Mouse (Mus musculus): ENCODE measurements at regions not wholly inside any gene's neighbourhood (a gene's known extent, or its start where the extent isn't known, plus 50 kb on each side); places are given as distances from the start of the nearest gene placed in this dataset.

DNA sequence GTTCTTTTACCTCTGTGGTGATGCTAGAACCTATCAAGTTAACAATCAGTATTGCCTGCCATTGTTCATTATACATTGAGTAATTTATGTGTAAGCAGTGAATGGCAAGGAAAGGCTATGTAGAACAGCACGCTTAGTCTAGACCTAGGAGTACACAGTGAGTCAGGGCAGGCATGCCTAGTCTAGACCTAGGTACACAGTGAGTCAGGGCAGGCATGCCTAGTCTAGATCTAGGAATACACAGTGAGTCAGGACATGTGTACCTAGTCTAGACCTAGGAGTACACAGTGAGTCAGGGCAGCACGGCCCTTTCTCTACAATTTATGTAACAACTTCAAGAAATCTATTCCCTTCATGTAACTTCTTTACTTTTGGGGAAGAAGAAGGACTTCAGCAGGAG lies 347.2 kb downstream of the Tmem232 start:
- DNase-seq (ENCODE audit: low spot score), result no peak

DNA sequence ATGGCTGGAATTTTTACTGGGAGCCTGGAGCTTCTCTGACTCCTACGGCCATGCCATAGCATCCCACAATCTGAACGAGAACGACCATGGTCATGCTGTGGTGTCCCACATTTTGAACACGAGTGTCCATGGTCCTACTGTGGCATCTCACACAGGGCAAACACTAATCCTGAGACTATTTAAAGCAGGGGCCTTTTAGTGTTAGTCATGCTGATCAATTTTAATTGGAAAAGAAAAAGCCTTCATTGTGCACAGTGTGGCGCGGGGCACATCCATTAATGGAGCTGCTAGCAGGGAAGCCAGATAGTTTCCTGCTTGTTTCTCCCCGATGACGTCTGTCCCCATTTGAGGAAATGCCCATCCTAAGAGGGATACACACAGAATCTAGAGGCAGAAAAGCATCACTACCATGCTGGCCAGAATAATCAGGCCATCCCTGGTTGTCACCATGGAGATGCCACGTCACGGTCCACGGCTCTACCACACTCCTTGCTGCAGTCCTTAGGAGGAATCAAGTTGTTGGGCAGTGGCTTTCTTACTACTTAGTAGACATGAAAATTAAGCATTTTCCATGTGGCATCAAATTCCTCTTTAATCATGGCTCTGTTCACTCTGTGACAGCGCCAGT lies 348.0 kb downstream of the Tmem232 start:
- DNase-seq (ENCODE audit: low spot score), result no peak

DNA sequence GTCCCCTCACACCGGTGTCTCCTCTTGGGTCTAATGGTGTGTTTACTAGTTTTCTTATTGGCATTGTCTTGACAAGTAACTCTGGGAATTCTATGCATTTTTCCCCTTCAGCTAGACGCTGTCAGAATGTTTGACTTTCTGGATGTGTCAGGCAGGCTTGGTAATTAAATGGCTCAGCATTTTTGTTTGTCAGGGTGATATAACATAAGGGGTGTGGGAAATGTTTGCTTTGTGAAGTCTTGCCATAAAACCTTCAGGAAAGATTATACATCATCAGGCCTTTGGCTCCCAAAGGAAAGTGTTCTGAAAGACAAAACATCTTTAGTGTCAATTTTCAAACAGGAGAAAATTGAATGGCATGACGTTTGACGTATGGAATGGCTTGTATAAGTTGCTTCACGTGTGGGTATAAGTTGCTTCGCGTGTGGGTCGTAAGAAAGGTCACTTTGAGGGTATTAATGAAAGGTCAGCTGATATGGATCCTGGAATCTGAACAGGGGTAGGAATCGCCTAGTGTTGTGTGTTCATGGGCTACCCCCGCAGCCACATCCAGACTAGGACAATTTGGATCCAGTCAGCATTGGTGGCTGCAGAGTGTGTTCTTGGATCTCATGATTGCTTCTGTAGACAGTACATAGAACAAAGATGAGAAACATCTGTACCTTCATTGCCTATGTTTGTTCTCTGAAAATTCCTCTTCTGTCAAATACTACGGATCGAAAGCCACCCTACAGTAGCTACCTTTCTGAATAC lies 349.6 kb downstream of the Tmem232 start:
- DNase-seq (ENCODE audit: low spot score), result no peak

DNA sequence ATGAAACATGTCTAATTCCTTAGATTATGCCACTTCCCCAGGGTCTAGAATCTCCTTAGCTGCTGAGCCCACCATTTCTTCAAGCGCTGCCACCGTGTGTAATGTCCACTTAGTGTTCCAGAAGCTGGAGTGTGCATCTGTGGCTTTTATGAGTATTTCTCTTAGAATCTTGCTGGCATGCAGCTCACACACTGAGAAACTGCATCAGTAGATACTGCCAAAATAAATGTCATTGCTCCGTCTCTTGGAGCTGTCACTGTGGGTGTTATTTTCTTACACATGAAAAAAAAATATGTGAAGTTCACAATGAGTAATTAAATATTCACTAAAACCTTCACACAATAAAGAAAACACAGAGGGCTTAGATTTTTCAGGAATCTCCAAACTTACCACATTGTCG lies 345.3 kb upstream of the 4930583I09Rik start:
- no peak for DNase-seq (ENCODE audit: low spot score)

DNA sequence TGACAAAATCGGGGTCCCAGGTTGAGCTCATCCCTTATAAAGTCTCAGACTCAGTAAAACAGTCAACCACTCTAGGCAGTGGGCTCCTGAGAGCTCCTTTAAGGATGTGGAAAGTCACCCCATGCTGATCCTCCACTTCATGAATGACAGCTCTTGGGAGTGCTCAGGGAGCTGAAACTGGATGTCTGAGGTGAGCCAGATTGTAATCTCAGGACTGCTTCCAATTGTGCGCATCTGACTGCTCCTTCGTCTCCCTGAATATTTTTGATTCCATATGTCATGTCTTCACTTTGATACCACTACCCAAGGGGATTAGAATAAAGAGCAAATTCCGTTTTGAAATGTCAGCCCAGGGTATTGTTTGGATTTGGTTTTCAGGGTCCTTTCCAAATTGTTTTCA lies 339.9 kb upstream of the 4930583I09Rik start:
- DNase-seq (ENCODE audit: low spot score), result no peak

DNA sequence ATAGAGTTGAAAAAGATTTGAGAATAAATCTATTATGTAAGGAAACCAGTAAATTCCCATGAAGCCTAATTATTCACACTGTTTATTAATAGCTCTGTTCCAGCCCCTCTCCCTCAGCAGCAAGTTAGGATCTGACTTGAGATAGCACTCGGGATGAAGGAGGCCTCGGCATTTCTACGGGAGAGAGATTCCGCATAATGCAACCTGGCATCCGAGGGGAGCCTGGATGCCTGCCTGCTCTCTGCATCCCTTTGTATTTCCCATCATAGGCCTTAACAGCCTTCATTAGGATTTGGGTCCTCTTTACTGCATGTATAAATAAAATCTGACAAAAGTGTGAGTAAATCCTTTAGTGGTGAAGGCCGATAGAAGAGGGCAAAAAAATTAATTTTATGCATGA lies 338.2 kb upstream of the 4930583I09Rik start:
- no peak for DNase-seq (ENCODE audit: low spot score)

DNA sequence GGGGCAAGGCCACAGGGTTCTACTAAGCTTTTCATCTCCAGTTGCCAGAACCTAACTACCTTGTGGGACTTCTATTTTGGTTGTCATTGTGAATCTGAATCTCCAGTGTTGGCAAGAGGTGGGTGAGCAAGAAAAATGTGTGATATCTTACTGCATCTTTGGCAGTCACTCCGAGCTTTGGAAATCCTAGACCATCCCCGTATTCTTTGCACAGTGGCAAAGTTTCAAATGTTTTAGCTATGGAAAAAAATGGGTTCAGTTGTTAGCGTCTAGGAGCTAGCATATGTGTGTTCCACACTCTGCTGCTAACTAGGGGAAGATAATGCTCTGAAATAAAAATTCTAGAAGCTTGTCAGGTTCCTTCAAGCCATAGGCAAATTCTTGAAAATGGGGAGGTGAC lies 337.4 kb upstream of the 4930583I09Rik start:
- peak; percentile 40 for DNase-seq (ENCODE audit: low spot score)

DNA sequence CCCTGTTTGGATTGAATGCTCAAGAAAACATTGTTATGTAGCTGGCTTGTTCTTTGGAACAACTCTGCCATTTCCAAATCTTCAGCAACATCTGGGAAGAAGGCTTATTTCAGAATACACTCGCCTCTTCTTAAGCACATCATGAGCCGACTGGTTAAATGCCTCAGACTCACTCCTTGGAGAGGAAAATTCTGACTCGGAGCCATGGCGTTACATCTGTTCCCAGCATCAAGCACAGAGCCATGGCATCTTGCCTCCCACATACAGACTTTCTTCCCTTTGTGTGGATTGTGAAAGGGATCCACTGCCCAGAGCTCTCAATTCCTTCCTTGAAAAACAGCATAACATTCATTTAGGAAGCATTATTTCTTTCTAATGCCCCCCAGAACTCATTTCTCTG lies 334.8 kb upstream of the 4930583I09Rik start:
- DNase-seq (ENCODE audit: low spot score), result peak; percentile 62

DNA sequence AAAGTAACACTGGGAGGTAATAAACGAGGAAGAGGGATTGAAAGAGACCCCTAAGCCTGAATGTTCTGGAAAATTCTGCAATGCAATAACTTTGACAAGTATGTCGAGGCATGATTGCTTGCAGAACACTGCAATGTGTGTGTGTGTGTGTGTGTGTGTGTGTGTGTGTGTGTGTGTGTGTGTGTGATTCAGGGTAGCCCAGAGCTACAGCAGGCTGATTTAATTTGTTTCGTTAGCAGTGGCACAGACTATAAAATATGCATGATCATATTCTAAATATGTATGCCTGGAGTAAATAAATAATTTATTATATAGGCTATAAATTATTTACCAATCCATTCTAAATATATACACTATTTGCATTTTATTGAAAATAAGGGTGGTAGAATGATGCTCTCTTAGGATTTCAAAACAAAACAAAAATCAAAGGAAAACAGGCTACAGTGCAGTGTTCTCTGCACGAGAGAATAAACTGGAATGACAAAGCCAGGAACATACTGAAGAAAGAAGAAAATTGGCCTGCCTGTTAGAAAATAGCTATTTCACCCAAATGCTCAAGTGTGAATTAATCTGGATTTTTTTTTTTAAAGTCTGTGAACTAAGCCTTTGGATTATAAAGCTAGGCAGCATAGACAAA lies 334.2 kb upstream of the 4930583I09Rik start:
- DNase-seq (ENCODE audit: low spot score), result no peak

DNA sequence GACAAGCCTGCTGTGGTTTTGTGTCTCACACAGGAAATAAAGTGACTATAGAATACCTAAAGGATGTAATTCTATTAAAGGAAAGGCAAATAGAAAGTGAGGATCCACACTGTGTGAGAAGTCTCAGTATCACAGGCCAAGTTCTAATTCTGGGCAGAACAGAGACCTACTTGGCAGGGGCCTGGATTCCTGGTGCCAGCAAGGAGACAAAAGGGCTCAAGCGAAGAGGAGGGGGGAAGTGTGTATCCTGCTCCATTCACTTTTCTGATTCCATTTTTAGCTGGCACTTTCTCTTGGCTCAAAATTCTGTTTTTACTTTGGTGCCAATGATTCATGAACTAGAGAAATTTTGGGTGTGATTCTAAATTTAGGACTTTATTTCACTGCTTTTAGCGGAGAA lies 310.5 kb upstream of the 4930583I09Rik start:
- peak; percentile 17 for DNase-seq (ENCODE audit: low spot score)

DNA sequence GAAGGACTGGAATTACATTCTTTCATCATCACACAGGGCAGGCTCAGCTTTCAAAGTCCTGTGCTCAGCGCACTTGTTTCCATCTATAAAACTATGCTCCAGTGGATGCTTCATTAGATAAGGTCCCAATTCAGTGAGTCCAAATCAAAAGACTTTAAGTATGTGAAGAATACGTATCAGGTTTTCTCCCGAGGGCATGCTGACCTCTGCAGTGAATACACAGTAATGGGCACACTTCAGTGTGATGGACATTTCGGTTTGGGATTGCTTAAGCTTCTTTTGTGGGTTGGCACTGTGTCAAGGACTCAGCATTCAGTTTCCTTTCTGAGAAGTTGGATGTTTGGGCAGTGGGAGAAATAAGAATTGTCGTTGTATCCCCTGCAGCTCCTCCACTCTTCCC lies 278.8 kb upstream of the 4930583I09Rik start:
- no peak for DNase-seq (ENCODE audit: low spot score)

DNA sequence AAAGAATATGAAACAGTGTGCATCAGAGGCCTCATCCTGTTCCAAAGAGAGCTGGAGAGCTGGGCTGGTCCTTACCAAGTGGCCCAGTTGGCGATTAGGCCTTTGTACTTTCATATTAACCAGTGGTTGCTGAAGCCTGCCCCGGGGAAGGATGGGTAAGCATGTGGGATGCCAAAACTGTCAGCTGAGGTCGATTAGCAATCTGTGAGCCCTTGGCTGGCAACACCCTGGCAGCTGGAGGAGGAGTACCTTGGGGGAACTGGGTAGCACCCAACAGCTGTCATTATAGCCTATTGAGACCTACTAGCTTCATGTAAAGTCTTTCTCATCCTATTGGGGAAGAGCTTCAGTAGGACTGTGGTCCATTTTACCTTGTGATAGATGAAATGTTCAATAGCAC lies 277.2 kb upstream of the 4930583I09Rik start:
- DNase-seq (ENCODE audit: low spot score), result no peak

DNA sequence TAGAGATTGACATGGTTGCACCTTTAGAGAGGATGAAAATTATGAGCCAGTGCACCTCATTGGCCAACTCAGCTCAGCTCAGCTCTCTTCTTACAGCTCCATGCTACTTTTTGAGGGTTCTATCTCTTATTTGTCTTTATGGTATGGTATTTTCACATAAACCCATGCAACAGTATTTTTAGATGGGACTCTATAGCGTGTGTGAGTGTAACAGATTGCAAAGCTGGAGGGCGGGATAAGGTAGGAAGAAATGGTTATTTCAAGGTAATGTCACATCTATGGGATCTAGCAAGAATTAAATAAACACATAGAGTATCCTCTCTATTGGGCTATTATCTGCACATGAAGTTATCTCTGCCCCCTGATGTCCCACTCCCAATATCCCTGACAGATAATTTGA lies 269.8 kb upstream of the 4930583I09Rik start:
- no peak for DNase-seq (ENCODE audit: low spot score)

DNA sequence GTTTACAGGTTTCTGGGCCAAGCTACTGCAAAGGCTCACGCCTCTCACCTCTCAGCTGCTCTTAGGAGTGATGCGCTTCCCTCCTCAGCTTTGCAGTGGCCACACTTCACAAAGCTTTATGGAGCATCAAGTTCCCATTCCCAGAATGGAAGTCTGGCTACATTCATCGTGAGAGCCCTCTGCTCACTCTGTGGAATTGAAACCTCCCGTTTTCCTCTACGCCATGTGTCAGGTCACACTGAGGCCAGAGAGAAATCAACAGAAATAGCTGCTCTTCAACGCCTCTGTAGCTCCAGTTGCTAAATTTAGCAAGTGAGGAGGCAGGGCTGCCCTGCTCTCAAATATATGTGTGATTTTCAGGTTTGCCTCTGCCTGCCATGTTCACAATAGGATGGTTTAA lies 265.3 kb upstream of the 4930583I09Rik start:
- DNase-seq (ENCODE audit: low spot score), result no peak

DNA sequence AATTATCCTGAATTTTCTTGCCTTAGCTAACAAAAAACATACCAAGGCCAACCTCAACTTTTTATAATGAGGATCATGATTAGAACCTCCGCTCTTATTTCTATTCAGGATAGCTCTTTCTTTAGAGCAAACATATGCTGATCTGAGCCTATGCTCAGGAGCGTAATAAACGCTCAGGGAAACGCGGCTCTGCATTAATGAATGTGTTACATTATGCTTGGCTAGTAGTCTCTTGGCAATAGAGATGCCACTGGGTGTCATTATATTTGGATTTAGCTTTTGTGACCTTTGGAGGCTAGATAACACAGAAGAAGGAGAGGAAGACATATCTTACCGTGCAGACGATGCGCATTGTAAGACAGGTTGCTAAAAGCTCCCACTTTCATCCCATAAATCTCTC lies 246.4 kb upstream of the 4930583I09Rik start:
- DNase-seq (ENCODE audit: low spot score), result no peak

DNA sequence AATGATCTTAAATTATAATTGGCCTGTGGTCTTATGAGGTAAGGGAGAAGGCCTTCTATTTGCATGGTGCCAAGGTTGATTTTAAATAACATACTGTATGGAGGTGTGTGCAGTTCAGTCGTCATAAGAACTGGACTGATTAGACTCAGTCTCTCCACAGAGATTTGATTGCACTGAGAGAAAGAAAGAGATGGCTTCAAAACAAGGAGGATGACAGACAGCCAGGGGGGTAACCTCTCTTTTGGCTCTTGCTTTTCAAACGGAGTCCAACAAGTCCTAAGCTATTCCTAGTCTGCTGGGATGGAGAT lies 245.9 kb upstream of the 4930583I09Rik start:
- no peak for DNase-seq (ENCODE audit: low spot score)

DNA sequence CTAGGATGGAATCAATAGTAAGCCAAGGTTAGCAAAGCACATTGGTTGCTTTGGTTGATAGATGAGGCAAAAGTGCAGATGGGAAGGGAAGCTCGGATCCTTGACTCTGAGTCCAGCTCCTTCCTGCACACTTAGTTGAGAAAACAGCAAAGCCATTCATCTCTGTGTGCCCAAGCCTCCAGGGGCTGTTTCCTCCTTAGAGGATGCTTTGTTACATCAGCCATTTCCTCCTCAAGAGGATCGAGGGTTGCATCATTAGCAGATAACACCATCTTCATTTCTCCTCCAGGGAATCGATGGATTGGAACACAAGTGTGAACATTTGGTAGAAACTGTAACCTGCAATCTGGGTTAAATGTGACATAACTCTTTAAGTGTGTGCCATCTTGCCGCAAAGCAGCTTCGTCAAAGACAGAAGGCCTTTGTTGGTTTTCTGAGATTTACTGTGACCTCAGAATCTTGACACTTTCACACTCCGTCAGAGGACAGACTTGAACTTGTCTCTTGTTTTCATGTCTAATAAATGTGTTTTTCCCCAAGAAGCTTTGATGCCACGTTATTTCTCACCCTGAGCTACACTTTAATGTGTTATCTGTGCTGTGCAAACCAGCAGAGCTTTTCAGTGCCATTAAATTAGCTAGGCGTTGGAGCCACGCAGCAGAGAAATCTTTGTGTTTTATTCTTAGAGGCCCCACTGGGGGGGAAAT lies 245.4 kb upstream of the 4930583I09Rik start:
- no peak for DNase-seq (ENCODE audit: low spot score)

DNA sequence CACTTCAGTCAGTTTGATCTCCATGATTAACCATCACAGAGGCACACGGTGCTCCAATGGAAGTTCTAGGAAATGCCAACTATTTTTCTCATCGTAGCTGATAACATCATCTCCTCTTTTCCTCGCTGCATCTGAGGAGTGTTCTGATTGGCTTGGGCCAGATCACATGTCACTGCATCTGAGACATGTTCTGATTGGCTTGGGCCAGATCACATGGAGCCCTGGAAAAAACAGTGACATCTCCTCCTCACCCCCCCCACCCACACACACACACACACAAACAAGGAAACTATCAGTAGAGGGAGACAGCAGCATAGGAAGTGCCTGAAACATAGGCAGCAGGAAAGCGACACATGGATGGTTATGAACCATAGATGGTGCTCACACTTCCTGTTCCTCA lies 239.0 kb upstream of the 4930583I09Rik start:
- no peak for DNase-seq (ENCODE audit: low spot score)

DNA sequence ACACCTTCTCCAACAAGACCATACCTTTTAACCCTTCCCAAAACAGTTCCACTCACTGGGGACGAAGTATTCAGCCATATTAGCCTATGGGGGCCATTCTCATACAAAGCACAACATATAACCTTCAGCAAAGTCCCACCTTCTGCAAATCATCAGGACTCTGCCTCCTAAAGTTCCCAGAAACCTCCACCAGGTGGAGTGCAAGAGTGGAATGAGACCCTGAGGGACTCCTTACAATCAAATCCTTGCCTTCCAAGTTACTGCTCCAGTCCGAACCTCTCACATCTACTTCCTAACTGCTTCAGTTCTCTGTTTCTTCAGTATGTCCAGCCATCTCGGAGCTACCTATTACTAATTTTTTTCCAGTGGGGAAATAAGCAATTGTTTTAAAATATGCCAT lies 235.2 kb upstream of the 4930583I09Rik start:
- no peak for DNase-seq (ENCODE audit: low spot score)

DNA sequence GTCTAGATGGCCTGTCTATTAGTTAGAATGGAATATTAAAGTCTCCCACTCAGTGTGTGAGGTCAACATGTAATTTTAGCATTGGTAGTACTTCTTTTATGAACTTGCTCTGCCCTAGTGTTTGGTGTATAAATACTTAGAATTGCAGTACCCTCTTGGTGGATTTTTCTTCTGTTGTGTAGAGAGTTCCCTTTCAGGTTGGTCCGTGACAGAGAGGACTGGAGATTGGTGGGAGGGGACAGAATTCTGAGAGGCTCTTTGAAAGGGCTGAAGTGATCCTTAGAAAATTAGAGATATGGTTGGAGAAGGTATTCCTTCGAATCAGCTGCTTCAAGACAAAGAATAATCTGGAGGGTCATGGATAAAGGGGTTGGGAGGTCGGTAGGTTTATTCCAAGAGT lies 230.3 kb upstream of the 4930583I09Rik start:
- DNase-seq (ENCODE audit: low spot score), result no peak

DNA sequence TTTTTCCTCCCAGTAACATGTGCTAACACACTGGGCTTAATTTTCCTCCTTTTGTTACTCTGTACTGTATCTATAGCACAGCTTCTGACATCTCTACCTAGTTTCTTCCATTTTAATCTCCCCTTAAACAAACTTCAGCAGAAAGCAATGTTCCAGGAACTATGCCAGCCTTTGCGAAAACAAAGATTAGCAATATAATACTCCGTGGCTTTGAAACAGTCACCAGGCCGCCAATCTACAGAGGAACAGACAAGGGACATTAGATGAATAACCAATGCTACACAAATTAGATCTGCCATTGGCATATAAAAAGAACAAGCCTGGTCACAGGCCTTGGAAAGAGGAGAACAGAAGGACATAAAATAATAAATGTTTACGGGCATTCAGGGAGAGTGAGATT lies 220.2 kb upstream of the 4930583I09Rik start:
- DNase-seq (ENCODE audit: low spot score), result no peak

DNA sequence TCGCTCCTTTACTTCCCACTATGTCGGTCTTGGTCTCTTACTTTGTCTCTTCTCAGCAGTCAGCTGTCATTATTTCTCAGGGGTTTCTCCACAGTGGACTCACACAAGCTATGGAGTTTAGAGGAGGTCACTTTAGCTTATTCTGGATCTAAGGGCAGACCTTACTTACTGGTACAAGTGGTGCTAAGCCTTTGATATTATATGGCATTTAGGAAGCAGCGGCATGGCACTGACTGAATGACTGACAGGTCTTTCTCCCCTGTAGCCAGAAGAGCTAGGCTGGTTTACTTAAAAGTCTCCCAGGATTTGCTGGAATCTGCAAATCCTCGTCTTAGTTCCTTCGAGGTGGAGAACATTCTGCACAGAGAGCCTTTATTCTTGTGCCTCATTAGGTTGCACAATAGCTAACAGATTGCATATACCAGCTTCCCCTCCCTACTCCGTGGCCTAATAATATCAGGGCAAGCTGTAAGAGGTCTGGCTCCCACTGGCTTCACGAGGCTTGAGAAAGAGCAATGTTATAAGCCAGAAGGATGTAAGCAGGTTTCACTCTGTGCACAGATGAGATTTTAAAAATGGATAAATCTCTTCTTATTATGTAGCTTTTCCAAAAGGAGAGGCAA lies 214.1 kb upstream of the 4930583I09Rik start:
- no peak for DNase-seq (ENCODE audit: low spot score)

DNA sequence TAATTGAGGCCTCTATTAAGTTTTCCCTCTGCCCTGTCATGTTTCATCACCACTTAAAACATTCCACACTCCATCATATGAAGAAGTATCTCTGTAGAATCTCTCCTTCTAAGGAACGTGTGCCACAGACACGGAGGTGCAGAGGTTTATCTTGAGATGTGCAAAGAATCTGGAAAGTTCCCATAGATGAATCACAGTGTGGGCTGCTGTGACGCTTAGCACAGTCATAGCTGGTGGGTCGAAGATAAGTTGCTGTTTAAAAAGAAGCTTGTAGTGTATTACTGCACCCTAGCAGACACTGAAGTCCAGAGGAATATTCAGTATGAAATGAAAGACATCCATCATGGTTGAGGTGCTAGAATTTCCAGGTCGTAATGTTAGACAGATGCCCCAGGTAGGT lies 179.9 kb upstream of the 4930583I09Rik start:
- peak; percentile 23 for DNase-seq (ENCODE audit: low spot score)

Data from left cerebral cortex, adult 11 months (tissue).